Mouse (Mus musculus) frontal cortex, postnatal 10 days (tissue): Measurements from ENCODE around the gene Calhm2.

ENCODE experiments used
- DNase-seq, 2 experiments: peaks; one replicate each; pipeline ENCODE4 v3.0.0; 2022; ENCODE audit warnings: low spot score in 2 of 2, mixed read lengths in 1 of 2

The Calhm2 gene

GRCm38 (mm10) chr19:47137771-47138421, at the start of gene Calhm2:
TSS of gene Calhm2 (minus strand) at chr19:47138294.
- DNase-seq = peak; percentile 36 to 40

- DNase-seq = no peak
Observed at GRCm38 (mm10) chr19:47186514-47187275, 48.6 kb upstream of the Calhm2 start.

- no peak for DNase-seq
Observed at GRCm38 (mm10) chr19:47184736-47185135, 46.6 kb upstream of the Calhm2 start.

DNA sequence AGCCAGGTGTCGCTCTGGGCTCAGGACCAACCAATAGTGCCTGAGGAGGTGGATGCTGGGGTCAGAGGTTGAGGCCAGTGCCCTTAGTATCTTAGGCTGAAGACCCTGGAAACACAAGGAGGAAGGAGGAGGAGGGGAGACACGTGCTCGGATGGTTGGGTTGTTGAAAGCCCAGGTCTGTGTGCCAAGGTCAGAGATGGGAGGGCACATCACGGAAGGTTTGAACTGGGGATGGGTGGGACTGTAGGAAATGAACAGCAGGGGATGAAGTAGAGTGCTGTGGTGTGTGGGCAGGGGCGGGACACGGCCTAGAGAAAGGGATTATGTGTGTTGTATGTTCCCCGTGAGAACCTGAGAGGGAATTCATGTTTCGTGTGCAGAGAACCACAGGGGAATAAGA, 46.1 kb upstream of the Calhm2 start:
- no peak for DNase-seq

DNA sequence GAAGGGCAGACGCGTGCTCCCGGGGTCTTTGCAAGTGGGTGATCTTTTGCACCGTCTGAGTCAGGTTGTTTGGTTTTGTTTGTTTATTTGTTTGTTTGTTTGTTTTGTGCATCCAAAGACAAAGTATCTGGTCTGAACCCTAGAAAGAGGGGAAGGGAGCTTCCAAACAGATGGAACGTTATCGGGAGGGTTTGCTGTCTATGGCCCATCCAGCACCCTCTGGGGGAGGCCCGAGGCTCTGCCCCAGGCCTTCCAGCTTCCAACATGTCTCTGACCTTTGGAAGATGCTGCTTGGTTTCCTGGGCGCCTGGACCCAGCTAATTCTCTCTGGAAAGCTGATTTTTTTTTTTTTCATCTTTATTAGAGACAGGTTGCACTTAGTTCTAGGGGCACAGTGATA, 41.9 kb upstream of the Calhm2 start:
- DNase-seq = no peak

- peak; percentile 44 to 54 for DNase-seq
Observed at GRCm38 (mm10) chr19:47179272-47179809, 41.2 kb upstream of the Calhm2 start.

- DNase-seq = peak; percentile 53 to 67
Observed at GRCm38 (mm10) chr19:47178431-47179271, 40.6 kb upstream of the Calhm2 start, which contains the start of gene Neurl1a. TSS of gene Neurl1a (plus strand) at chr19:47178820.

- peak in 1 of 2 experiments; percentile 40 for DNase-seq
Observed at GRCm38 (mm10) chr19:47178001-47178400, 39.9 kb upstream of the Calhm2 start.

- no peak for DNase-seq
Observed at GRCm38 (mm10) chr19:47176916-47177505, 38.9 kb upstream of the Calhm2 start.

- DNase-seq = no peak
Observed at GRCm38 (mm10) chr19:47175472-47175871, 37.4 kb upstream of the Calhm2 start.

- DNase-seq = no peak
Observed at GRCm38 (mm10) chr19:47174515-47174914, 36.4 kb upstream of the Calhm2 start.

DNA sequence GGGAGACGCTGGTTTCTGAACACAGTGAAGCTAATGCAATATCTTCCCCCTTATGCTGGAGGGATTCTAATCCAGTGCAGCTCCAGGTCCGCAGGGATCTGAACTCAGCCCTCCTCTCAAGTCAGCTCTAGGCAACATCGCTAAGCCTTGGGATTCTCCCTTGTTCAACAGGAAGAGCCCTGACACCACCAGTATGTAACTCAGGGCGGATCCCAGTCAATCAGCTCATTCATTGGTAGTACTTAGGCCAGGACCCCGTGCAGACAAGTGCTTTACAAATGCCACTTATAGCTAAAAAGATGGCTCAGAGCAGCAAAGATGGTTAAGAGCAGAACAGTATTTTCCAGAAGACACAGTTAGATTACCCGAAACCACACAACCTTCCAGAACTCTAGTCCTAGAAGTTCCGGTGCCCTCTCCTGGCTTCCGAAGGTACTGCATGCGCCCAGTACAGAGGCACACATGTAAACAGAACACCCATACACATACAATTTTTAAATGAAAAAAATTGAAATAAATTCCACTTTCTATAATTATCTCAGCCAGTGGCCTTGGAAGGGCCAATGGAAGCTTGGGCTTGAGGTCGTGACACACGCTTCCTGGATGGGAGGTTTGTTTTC, 30.8 kb upstream of the Calhm2 start:
- DNase-seq = peak; percentile 46 to 79

DNA sequence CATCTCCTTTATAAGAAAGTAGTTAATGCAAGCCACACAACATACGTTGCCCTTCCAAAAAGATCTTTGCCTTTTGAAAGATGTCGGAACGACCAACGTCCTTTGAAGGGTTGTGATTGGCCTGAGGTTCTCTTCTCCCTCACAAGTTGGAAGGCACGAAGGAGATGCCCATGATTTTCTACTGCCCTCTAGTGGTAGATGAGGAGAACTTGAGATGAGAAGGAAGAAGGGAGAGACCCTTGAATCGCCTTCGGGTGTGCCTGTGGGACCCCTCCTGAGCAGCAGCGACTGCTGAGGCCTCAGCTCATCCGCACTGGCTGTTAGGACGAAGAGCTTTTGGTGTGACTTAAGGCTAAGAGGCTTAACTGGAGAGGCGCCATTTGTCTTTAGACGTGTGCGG, 30.1 kb upstream of the Calhm2 start:
- no peak for DNase-seq

- DNase-seq = no peak
Observed at GRCm38 (mm10) chr19:47167617-47168214, 29.6 kb upstream of the Calhm2 start.

DNA sequence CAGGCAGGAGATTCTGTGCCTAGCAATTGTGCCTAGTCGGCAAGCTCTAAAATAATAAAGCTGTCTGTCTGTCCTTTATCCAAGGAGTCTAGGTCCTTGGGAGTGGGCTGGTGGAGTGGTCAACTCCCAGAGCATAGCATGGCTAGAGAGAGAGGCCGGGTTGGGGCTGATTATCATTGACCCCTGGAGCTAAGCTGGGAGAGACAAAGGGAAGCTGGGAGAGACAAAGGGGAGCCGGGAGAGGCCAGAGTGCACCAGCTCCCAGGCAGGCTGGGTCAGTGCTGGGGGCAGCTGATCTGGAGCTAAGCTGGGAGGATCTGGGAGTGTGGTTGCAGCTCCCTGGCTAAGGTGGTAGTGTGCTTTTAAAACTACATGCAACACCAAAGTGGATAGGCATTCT, 28.7 kb upstream of the Calhm2 start:
- DNase-seq = no peak

DNA sequence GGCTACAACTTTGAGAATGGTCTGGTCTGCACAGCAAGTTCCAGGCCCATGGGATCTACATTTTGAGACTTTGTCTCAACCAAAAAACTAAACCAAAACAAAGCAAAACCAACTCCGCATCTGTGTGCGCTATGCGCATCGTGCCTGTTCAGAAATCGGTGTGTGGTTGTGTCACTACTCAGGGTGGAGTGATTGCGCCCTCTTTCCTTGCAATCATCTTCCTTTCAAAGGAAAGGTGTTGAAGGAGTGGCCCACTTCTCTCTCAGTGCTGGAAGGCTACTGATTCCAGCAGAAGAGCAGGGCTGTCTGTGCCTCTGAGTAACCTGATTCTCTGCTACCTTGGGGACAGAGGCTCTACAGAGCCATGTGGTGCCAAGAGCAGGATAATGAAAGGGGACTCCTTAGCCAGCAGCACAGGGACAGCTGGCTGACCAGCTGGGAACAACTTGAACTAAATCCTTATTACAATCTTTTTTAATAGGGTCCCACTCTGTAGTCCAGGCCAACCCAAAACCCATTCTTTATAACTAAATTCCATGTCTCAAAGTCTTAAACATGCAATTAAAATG, 25.2 kb upstream of the Calhm2 start:
- no peak for DNase-seq

DNA sequence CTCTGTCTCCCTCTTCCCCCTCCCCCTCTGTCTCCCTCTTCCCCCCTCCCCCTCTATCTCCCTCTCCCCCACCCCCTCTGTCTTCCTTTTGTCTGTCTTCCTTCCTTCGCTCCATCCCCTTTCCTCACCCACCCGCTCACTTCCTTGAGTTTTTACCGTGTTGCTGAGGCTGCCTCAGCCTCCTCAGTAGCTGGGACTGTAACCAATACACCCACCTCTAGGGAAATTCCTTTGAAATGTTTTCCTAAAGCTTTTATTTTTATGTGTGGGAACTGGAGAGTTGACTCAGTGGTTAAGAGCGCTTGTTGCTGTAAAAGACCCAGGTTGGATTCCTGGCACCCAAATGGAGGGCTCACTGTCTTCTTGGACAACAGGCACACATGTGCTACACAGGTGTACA, 23.6 kb upstream of the Calhm2 start:
- DNase-seq = no peak

DNA sequence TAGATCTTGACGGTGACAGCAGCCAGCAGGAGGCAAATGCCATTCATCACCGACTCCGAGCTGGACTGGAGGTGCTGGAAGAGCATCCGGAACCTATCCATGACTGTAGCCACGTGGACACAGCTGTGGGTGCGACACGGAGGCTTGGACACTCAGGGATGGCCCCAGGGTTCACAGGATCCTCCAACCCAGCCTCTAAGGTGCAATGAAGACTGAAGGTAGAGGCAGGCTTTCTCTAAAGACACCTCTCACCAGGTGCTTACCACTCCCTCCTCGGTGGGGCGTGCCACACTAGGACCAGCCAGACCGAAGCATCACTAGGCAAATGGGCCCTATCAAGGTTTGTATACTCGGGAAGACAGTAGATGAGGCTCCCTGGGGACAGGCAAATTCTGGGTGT, 19.6 kb upstream of the Calhm2 start, which contains the start of gene Calhm3:
Calhm3 (minus strand) TSS at position 101 of the 400 bp plus-strand sequence.
- no peak for DNase-seq

GRCm38 (mm10) chr19:47153767-47154166, 15.7 kb upstream of the Calhm2 start:
- no peak for DNase-seq

DNA sequence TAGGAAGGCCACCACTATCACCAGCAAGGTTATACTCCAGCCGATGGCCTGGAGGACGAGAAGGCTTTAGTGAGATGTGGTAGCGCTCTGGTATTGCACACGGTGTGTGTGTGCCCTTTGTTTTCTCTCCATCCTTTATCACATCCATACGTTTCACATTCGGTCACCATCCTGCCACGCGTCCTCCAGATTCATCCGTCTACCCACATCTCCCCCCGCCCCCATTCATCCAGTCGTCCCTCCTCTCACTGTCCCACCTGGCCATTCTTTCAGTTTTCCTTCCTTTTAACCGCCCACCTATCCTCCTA, 13.9 kb upstream of the Calhm2 start:
- DNase-seq = no peak
